Mouse (Mus musculus) embryonic facial prominence, embryonic 11.5 days (tissue): Measurements from ENCODE around the gene BC028528. TPM values are rescaled to one million over a fixed set of nuclear protein-coding genes. Genes with fewer than 3 reads are reported as not detected.
A peak's percentile ranks its signal among the peaks of the same experiment; 100 is the strongest.

Experiments
- ATAC-seq: fragments of 200-750 bp; cut with Nextera tagmentation; replicated peaks from 2 replicates; pipeline ENCODE4 v1.8.0; 2017; ENCODE audit warnings: low read depth; ENCODE audit not compliant: insufficient number of reproducible peaks, low FRiP score, low TSS enrichment
- DNase-seq: peaks from one replicate; pipeline ENCODE4 v3.0.0-alpha.2; 2015; ENCODE audit warnings: low spot score
- H3K27ac ChIP-seq: fragments of 300-500 bp; sonication (generic); replicated peaks from 2 replicates; pipeline ENCODE4 v1.5.1; 2014; ENCODE audit warnings: mild to moderate bottlenecking, low read depth, low read length, control low read depth
- H3K27me3 ChIP-seq: fragments of 300-500 bp; sonication (generic); 2 replicates; pipeline ENCODE4 v1.6.1; 2014; ENCODE audit warnings: mild to moderate bottlenecking, low read length, moderate library complexity, mixed read lengths; ENCODE audit not compliant: control insufficient read depth, insufficient read depth
- H3K36me3 ChIP-seq: fragments of 300-500 bp; sonication (generic); replicated peaks from 2 replicates; pipeline ENCODE4 v1.6.1; 2014; ENCODE audit warnings: low read depth, mild to moderate bottlenecking, low read length, moderate library complexity, mixed read lengths; ENCODE audit not compliant: control insufficient read depth, insufficient read depth
- H3K4me1 ChIP-seq: fragments of 300-500 bp; sonication (generic); 2 replicates; pipeline ENCODE4 v1.6.1; 2014; ENCODE audit warnings: low read length, mixed read lengths; ENCODE audit not compliant: control insufficient read depth, insufficient read depth
- H3K4me2 ChIP-seq: fragments of 300-500 bp; sonication (generic); 2 replicates; pipeline ENCODE4 v1.6.1; 2014; ENCODE audit warnings: low read depth, mild to moderate bottlenecking, control low read depth, low read length, moderate library complexity
- H3K4me3 ChIP-seq: fragments of 300-500 bp; sonication (generic); 2 replicates; pipeline ENCODE4 v1.5.1; 2014; ENCODE audit warnings: low read depth, low read length, control low read depth
- H3K9ac ChIP-seq: fragments of 300-500 bp; sonication (generic); replicated peaks from 2 replicates; pipeline ENCODE4 v1.6.1; 2014; ENCODE audit warnings: mild to moderate bottlenecking, control low read depth, low read length
- H3K9me3 ChIP-seq: fragments of 300-500 bp; sonication (generic); replicated peaks from 2 replicates; pipeline ENCODE4 v1.6.1; 2016; ENCODE audit warnings: mild to moderate bottlenecking, low read length, inconsistent platforms, mixed read lengths; ENCODE audit not compliant: control insufficient read depth
- whole genome bisulfite sequencing: fragments of 180-500 bp; shearing (Covaris S2); extraction: QIAGEN DNeasy Blood & Tissue Kit; methylation state at CpG from one replicate; pipeline ENCODE4 v1.1.7; 2014; 5-methylcytosine and 5-hydroxymethylcytosine counted together
- polyA plus RNA-seq: library from polyadenylated mRNA; unstranded; fragments of >200 nt; fragmentation: Nextera tagmentation; extraction: Ambion mirVana; gene quantifications from 2 replicates; pipeline ENCODE4 v1.2.1, GENCODE M21; 2014

BC028528 gene
- polyA plus RNA-seq, 1 experiment from 2014 or later: 10.2 TPM

GRCm38 (mm10) chr3:95881979-95882815 lies 9.6 kb downstream of the BC028528 start, which contains the start of gene Ciart:
Gene Ciart (minus strand): TSS chr3:95882251.
- Histone ChIP-seq H3K36me3 (no peaks in the 10 kb centered on the region), H3K4me3 (peak within 1 kb of the TSS; percentile 49), H3K27me3 (no peaks in the 10 kb centered on the region), H3K27ac (no peak within 1 kb of the TSS), H3K4me1 (peaks cover 2% of the 10 kb centered on the region; the same call in 1 of the 2 replicates), H3K9me3 (no peaks in the 10 kb centered on the region), H3K9ac (0 out of 2 replicates have a peak within 1 kb of the TSS, but pooled peaks have one; percentile 29), H3K4me2 (peak within 1 kb of the TSS; percentile 88)
- DNase-seq (peak; percentile 97), ATAC-seq (peak; percentile 98)
- WGBS: under 1% methylated on average over 66 of the region's 66 CpGs

- DNase-seq: no peak
- peaks cover 2% of the 10 kb centered on the region; the same call in 1 of the 2 replicates for H3K4me1 ChIP-seq
- H3K27ac ChIP-seq: no peak overlapping the region
- no peaks in the 10 kb centered on the region for H3K36me3 ChIP-seq
- no peak overlapping the region for H3K4me3 ChIP-seq
- no peak overlapping the region for H3K9ac ChIP-seq
- 90% methylated on average over 4 of the region's 4 CpGs for WGBS
- no peaks in the 10 kb centered on the region for H3K27me3 ChIP-seq
- no peak overlapping the region for H3K4me2 ChIP-seq
- no peaks in the 10 kb centered on the region for H3K9me3 ChIP-seq
- no peak for ATAC-seq
Observed at GRCm38 (mm10) chr3:95879063-95879462, 12.7 kb downstream of the BC028528 start.

GRCm38 (mm10) chr3:95872048-95872447 lies 19.8 kb downstream of the BC028528 start:
- Histone ChIP-seq H3K4me3 (peak overlapping the region; percentile 68), H3K27ac (no peak overlapping the region)

GRCm38 (mm10) chr3:95871392-95871867 lies 20.4 kb downstream of the BC028528 start, which contains the start of gene Mrps21:
Gene Mrps21 (minus strand): TSS chr3:95871519.
- Histone ChIP-seq H3K27ac (peak within 1 kb of the TSS; percentile 66), H3K9me3 (no peaks in the 10 kb centered on the region), H3K36me3 (no peaks in the 10 kb centered on the region), H3K4me1 (no peaks in the 10 kb centered on the region), H3K4me3 (peak within 1 kb of the TSS; percentile 68), H3K4me2 (peak within 1 kb of the TSS; percentile 46), H3K27me3 (no peaks in the 10 kb centered on the region), H3K9ac (peak within 1 kb of the TSS; percentile 78)
- DNase-seq (peak; percentile 95), ATAC-seq (peak; percentile 94)
- WGBS: under 1% methylated on average over 33 of the region's 33 CpGs

More at GRCm38 (mm10) chr3:95872048-95872447, 19.8 kb downstream of the BC028528 start:
- Histone ChIP-seq H3K4me2 (peak overlapping the region; percentile 46), H3K36me3 (no peaks in the 10 kb centered on the region), H3K27me3 (no peaks in the 10 kb centered on the region), H3K9ac (no peak overlapping the region), H3K9me3 (no peaks in the 10 kb centered on the region), H3K4me1 (no peaks in the 10 kb centered on the region)
- 77% methylated on average over 7 of the region's 7 CpGs for WGBS
- DNase-seq (no peak), ATAC-seq (no peak)

- Histone ChIP-seq H3K27ac (peak overlapping the region; percentile 66; the same call in 1 of the 2 replicates), H3K27me3 (no peaks in the 10 kb centered on the region), H3K9me3 (no peaks in the 10 kb centered on the region), H3K4me2 (peak overlapping the region; percentile 46), H3K36me3 (no peaks in the 10 kb centered on the region), H3K4me1 (no peaks in the 10 kb centered on the region), H3K9ac (peak overlapping the region; percentile 78), H3K4me3 (peak overlapping the region; percentile 68)
- DNase-seq (no peak), ATAC-seq (0 out of 2 replicates have a peak, but pooled peaks have one; percentile 4)
- WGBS: 9% methylated on average over 15 of the region's 15 CpGs
Observed at GRCm38 (mm10) chr3:95870976-95871375, 20.8 kb downstream of the BC028528 start.

- no peak for ATAC-seq
- Histone ChIP-seq H3K4me2 (no peak overlapping the region), H3K27ac (no peak overlapping the region), H3K36me3 (0 out of 2 replicates have a peak, but pooled peaks cover 2% of the 10 kb centered on the region), H3K9me3 (no peaks in the 10 kb centered on the region), H3K4me1 (no peaks in the 10 kb centered on the region), H3K4me3 (no peak overlapping the region), H3K9ac (no peak overlapping the region), H3K27me3 (no peaks in the 10 kb centered on the region)
- 88% methylated on average over 2 of the region's 2 CpGs for WGBS
- DNase-seq: no peak
Observed at GRCm38 (mm10) chr3:95867408-95867807, 24.4 kb downstream of the BC028528 start.

- DNase-seq: no peak
- 0 out of 2 replicates have a peak, but pooled peaks cover 2% of the 10 kb centered on the region for H3K36me3 ChIP-seq
- H3K4me3 ChIP-seq: no peak overlapping the region
- no peaks in the 10 kb centered on the region for H3K4me1 ChIP-seq
- no peaks in the 10 kb centered on the region for H3K9me3 ChIP-seq
- no peaks in the 10 kb centered on the region for H3K27me3 ChIP-seq
- WGBS: 92% methylated on average over 5 of the region's 5 CpGs
- no peak overlapping the region for H3K4me2 ChIP-seq
- no peak overlapping the region for H3K27ac ChIP-seq
- H3K9ac ChIP-seq: no peak overlapping the region
- ATAC-seq: no peak
Observed at GRCm38 (mm10) chr3:95866071-95866470, 25.7 kb downstream of the BC028528 start.

GRCm38 (mm10) chr3:95865571-95865970 lies 26.2 kb downstream of the BC028528 start:
- H3K9me3 ChIP-seq: no peaks in the 10 kb centered on the region
- DNase-seq (no peak), ATAC-seq (no peak)
- 0 out of 2 replicates have a peak, but pooled peaks cover 2% of the 10 kb centered on the region for H3K36me3 ChIP-seq
- WGBS: 92% methylated on average over 20 of the region's 20 CpGs
- no peaks in the 10 kb centered on the region for H3K4me1 ChIP-seq
- H3K4me2 ChIP-seq: no peak overlapping the region
- H3K4me3 ChIP-seq: no peak overlapping the region
- H3K27ac ChIP-seq: no peak overlapping the region
- H3K9ac ChIP-seq: no peak overlapping the region
- no peaks in the 10 kb centered on the region for H3K27me3 ChIP-seq
